Comparison of ENCODE assay signal across 9 mouse cellular contexts in genomic region chr2:90474593-90475405, GRCm38 (mm10).
DNase-seq lines count a peak whose midpoint lies in the region; ATAC-seq and TF ChIP-seq lines count a peak whose summit lies in the region.
"Had no signal": no experiment of that assay in that cellular context is flagged by ENCODE, and none has a peak within 500 bp of the region (broad histone marks: within the 10 kb centered on the region; RNA-seq: fewer than 3 reads in every experiment).

No protein-coding gene starts in this region.

- peak overlapping the region; percentile 68 for H3K9ac ChIP-seq in heart, embryonic 11.5 days (ENCODE audit: low read depth, low read length)
- no peak overlapping the region for H3K9ac ChIP-seq in kidney, embryonic 15.5 days
- no peak overlapping the region for H3K9ac ChIP-seq in limb, embryonic 15.5 days

- no peak; the same call in 1 of the 2 replicates for TF ChIP-seq POLR2A in brain, embryonic 14.5 days (IDR thresholded peaks at IDR 0.05; ENCODE audit: borderline replicate concordance, extremely low read depth, insufficient read depth, insufficient read length, poor library complexity, severe bottlenecking)

- no peaks in the 10 kb centered on the region for H3K36me3 ChIP-seq in heart, embryonic 11.5 days (ENCODE audit: control insufficient read depth, insufficient read depth, low read length)
- H3K36me3 ChIP-seq in kidney, embryonic 15.5 days: no peaks in the 10 kb centered on the region
- H3K36me3 ChIP-seq in limb, embryonic 15.5 days: no peaks in the 10 kb centered on the region

- ATAC-seq in erythroblast, adult 5-6 weeks (replicated peaks; ENCODE audit: low FRiP score, poor library complexity, severe bottlenecking): peak; percentile 85
- ATAC-seq in heart, embryonic 11.5 days (replicated peaks; ENCODE audit: insufficient number of reproducible peaks, low FRiP score, low TSS enrichment): peak; percentile 23; the same call in 1 of the 2 replicates
- peak; percentile 94 for ATAC-seq in kidney, embryonic 15.5 days (replicated peaks; ENCODE audit: low FRiP score)
- ATAC-seq in limb, embryonic 15.5 days (ENCODE audit: insufficient number of reproducible peaks, low FRiP score, low TSS enrichment, low read depth): 0 out of 2 replicates have a peak, but pooled peaks have one; percentile 70

- H3K4me3 ChIP-seq in heart, embryonic 11.5 days (ENCODE audit: low read depth, low read length): peak overlapping the region; percentile 32
- H3K4me3 ChIP-seq in kidney, embryonic 15.5 days (replicated peaks): peak overlapping the region; percentile 28
- H3K4me3 ChIP-seq in limb, embryonic 15.5 days: peak overlapping the region; percentile 31

- WGBS in heart, embryonic 11.5 days (ENCODE audit: insufficient replicate concordance): 2% methylated on average over 11 of the region's 11 CpGs
- WGBS in kidney, embryonic 15.5 days: 2% methylated on average over 11 of the region's 11 CpGs
- 4% methylated on average over 11 of the region's 11 CpGs for WGBS in limb, embryonic 15.5 days

- peak; percentile 74 for TF ChIP-seq CTCF in brain, embryonic 14.5 days (IDR thresholded peaks at IDR 0.05; ENCODE audit: borderline replicate concordance, extremely low read depth, insufficient read depth, insufficient read length)

- H3K4me1 ChIP-seq in heart, embryonic 11.5 days (ENCODE audit: control insufficient read depth, insufficient read depth, low read length): peaks cover 14% of the 10 kb centered on the region
- H3K4me1 ChIP-seq in kidney, embryonic 15.5 days: peaks cover 31% of the 10 kb centered on the region
- 0 out of 2 replicates have a peak, but pooled peaks cover 4% of the 10 kb centered on the region for H3K4me1 ChIP-seq in limb, embryonic 15.5 days

- H3K4me2 ChIP-seq in heart, embryonic 11.5 days: peak overlapping the region; percentile 70
- peak overlapping the region; percentile 52 for H3K4me2 ChIP-seq in kidney, embryonic 15.5 days
- peak overlapping the region; percentile 48 for H3K4me2 ChIP-seq in limb, embryonic 15.5 days

- DNase-seq in CD4-positive, CD25-positive, alpha-beta regulatory T cell, adult 2 months (ENCODE audit: low read depth, low spot score): peak; percentile 93
- peak; percentile 97 for DNase-seq in brain, embryonic 14.5 days (ENCODE audit: low read depth)
- DNase-seq in monocyte, adult 2 months (ENCODE audit: low read depth in 1 of 2, low spot score in 2 of 2): peak; percentile 36 to 62
- peak; percentile 66 to 87 for DNase-seq in spleen, postnatal 14 days (ENCODE audit: low spot score in 2 of 2)

- H3K27me3 ChIP-seq in heart, embryonic 11.5 days (ENCODE audit: control insufficient read depth, insufficient read depth, low read length): no peaks in the 10 kb centered on the region
- no peaks in the 10 kb centered on the region for H3K27me3 ChIP-seq in kidney, embryonic 15.5 days
- no peaks in the 10 kb centered on the region for H3K27me3 ChIP-seq in limb, embryonic 15.5 days

- H3K9me3 ChIP-seq in heart, embryonic 11.5 days (replicated peaks; ENCODE audit: control insufficient read depth, low read length): no peaks in the 10 kb centered on the region
- no peaks in the 10 kb centered on the region for H3K9me3 ChIP-seq in kidney, embryonic 15.5 days (replicated peaks)
- H3K9me3 ChIP-seq in limb, embryonic 15.5 days: no peaks in the 10 kb centered on the region

- H3K27ac ChIP-seq in heart, embryonic 11.5 days (ENCODE audit: low read depth, low read length): no peak overlapping the region
- peak overlapping the region; percentile 88 for H3K27ac ChIP-seq in kidney, embryonic 15.5 days
- H3K27ac ChIP-seq in limb, embryonic 15.5 days: no peak overlapping the region
- H3K27ac ChIP-seq: macrophage had no signal

Comparison
In these comparisons a context has a peak if more than half of its experiments do, and no peak if none do; other contexts are left out.
1. ATAC-seq: peak in every context shown above with its lines; median percentile 94 in kidney, embryonic 15.5 days; 85 in erythroblast, adult 5-6 weeks; 70 in limb, embryonic 15.5 days; 23 in heart, embryonic 11.5 days.